Mouse (Mus musculus): ENCODE data around the gene Acsbg1. TPM values are rescaled to one million over a fixed set of nuclear protein-coding genes. Genes with fewer than 3 reads are reported as not detected.

Acsbg1 gene
- polyA plus RNA-seq (2012; rRNA removed): 0.05 TPM in 2 replicates

DNA sequence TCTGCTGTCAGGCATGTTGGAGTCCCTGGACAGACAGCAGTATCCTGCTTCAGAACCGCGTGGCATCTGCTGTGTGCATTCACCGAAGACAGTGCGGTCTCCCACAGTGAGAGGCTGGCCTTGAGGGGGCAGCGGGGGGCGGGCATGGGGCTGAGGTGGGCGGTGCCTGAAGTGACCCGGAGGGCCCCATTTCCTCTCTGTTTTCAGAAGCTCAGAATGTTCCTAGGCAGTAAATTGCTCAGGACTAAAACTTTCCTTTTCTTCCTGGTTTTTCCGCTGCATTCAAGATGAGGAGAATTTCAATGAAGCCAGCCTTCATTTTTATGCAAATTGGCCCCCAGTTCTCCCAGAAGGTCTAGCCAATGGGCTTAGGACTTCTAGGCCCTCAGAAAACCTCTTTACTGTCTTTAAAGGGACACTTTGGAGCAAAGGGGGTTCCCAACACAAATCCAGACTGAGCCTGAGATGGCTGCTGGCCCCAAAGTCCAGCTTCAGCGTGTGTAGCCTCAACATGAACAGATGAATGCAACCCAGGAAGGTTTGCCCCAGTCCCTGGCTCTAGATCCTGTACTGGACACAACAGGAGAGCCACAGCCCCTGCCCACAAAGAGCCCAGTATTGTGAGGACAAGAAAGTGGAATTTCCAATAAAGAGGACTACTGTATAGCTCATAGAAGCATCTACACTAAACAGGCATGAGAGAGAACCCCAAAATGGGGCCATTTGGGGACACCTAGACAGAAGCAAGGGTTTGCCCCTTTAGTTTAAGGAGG, at the start of gene Acsbg1:
Gene Acsbg1, minus strand, starts transcription at position 266 of the 773 bp plus-strand sequence.

DNA sequence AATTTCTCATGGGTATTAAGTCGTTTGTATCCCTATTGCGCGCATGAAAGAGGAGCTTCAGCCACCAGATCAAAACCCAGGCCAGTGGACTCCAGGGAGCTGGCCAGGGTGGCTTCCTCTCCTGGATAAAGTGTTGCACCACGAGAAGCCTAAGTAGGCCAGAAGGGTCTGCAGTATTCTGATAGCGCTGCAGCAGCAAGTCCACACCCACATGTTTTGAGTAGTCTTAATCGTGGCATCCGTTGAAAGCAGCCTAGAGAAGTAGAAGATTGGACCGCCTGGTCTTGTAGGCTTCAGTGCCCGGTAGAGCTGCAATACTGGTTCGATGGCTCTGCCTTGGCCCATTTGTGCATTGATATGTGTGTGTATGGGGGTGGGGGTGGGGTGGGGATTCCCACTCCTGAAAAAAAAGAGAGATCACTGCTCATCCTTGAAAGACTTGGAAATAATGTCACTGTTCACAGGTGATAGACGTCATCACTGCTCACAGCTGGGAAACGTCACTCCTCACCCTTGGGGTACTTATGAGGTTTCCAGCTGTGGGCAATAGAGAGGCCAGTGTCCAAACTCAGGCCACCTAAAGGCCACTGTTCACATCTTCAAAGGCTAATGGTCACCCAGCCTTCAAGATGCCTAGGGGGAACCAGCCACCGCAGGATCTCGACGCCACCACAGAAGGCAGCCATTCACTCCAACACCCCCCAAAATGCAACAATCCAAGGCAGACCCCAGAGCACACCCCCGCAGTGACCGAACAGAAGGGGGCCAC, 36.8 kb upstream of the Acsbg1 start, which contains the start of gene Dnaja4:
Gene Dnaja4, plus strand, starts transcription at position 556 of the 769 bp plus-strand sequence.

DNA sequence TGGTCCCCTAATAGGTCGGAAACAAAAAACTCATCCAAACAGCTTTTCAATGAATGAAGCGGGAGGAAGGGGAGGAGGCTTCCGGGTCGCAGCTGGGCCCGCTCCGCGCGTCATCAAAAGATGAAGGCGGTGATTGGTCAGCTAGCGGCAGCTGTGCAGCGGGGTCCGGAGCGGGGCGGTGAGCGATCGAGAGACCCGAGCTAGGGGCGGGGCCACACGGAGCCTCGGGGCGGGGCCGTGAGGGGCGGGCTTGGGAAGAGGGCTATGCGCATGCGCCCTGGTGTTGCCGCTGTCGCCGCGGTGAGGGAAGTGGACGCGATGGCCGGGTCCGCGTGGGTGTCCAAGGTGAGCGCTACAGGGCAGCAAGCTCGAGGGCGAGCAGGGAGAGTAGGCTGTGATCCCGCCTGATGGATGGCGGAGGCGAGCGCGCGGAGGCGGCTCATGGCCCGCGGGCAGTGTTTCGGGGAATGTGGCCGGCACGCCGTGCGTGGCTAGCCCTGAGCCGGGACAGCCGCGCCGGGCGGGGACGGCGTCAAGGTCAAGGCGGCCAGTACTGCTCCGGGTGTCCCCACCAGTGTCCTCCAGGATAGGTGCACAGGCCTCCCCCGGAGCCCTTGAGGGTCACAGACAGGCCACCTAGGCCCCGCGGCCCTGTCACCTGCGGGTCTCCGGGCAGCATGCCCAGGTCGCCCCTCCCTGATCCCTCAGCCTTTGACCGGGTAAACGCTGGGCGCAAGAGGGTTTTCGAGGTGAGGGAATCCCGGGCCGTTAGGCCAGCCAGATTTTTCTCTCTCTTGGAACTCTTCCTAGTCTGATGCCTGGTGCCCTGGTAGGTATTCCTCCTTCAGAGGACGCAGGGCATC, 75.2 kb downstream of the Acsbg1 start, which contains the start of gene Idh3a:
Gene Idh3a, plus strand, starts transcription at position 136 of the 863 bp plus-strand sequence.

DNA sequence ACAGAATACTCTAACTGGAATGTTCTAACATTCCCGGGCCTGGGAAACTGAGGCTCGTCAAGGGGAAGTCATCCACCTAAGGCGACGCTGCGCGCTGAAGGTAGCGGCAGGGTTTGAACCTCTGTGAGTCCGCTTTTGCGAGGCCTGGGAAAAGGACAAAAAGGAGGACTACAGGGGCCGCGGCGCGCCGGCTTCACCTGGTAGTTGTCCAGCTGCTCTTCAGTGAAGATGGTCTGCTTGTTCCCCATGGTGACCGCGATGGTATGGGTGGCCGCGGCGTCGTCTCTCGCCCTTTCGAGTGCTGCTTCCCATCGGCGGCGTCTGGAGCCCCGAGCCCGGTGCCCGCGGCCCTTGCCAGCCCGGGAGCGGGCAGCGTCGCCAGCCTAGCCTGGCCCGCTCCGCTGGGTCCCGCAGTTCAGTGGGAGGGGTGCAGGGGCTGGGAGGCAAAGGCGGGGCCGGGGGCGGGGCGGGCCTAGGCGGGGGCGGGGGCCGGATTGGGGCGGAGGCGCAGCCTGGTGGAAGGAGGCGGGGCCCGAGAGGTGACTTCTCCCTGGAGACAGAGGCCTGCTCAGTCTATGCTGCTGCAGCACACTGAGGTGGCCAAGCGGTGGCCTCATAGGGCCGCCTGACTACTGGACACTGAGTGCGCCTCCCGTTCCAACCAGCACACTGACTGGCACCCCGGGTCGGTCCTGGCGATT, 101.7 kb downstream of the Acsbg1 start, which contains the start of gene Cib2:
Gene Cib2, minus strand, starts transcription at position 448 of the 701 bp plus-strand sequence.

Other genes starting within 250 kb of the Acsbg1 start
- 1.2 TPM in 2 replicates for gene Dmxl2, start 160.2 kb downstream of the Acsbg1 start, polyA plus RNA-seq (2012; rRNA removed)
- gene Sh2d7, start 122.9 kb downstream of the Acsbg1 start, polyA plus RNA-seq (2012; rRNA removed): not detected in 2 replicates
- 0.80 and 0.99 TPM in 2 replicates for gene Cib2, start 101.7 kb downstream of the Acsbg1 start, polyA plus RNA-seq (2012; rRNA removed)
- gene Idh3a, start 75.5 kb downstream of the Acsbg1 start, polyA plus RNA-seq (2012; rRNA removed): 39.2 and 48.6 TPM in 2 replicates
- gene Dnaja4, start 37.0 kb upstream of the Acsbg1 start, polyA plus RNA-seq (2012; rRNA removed): 14.3 and 16.6 TPM in 2 replicates
- 51.7 and 59.8 TPM in 2 replicates for gene Wdr61, start 72.6 kb upstream of the Acsbg1 start, polyA plus RNA-seq (2012; rRNA removed)
- gene Crabp1, start 102.9 kb upstream of the Acsbg1 start, polyA plus RNA-seq (2012; rRNA removed): 0.55 and 1.2 TPM in 2 replicates
- gene Ireb2, start 201.9 kb upstream of the Acsbg1 start, polyA plus RNA-seq (2012; rRNA removed): 10.2 and 12.1 TPM in 2 replicates

Data from liver, embryonic 14 days (tissue).